Mouse (Mus musculus) heart, postnatal 0 days (tissue): ENCODE results near the gene Comt. TPM values are rescaled to one million over a fixed set of nuclear protein-coding genes. Genes with fewer than 3 reads are reported as not detected.

Source experiments
- ATAC-seq: fragments of 200-750 bp; cut with Nextera tagmentation; 2 replicates; pipeline ENCODE4 v1.8.0; 2017; ENCODE audit warnings: low read depth, moderate number of reproducible peaks, moderate library complexity; ENCODE audit not compliant: insufficient read depth
- DNase-seq: peaks from one replicate; pipeline ENCODE4 v3.0.0-alpha.2; 2016; ENCODE audit warnings: low spot score
- H3K27ac ChIP-seq: fragments of 300-500 bp; sonication (generic); 2 replicates; pipeline ENCODE4 v1.5.1; 2014; ENCODE audit warnings: low read depth, mild to moderate bottlenecking
- H3K27me3 ChIP-seq: fragments of 300-500 bp; sonication (generic); 2 replicates; pipeline ENCODE4 v1.6.1; 2014; ENCODE audit warnings: low read length, mixed read lengths; ENCODE audit not compliant: control insufficient read depth, insufficient read depth
- H3K36me3 ChIP-seq: fragments of 300-500 bp; sonication (generic); replicated peaks from 2 replicates; pipeline ENCODE4 v1.6.1; 2014; ENCODE audit warnings: low read length, mixed read lengths; ENCODE audit not compliant: control insufficient read depth, insufficient read depth
- H3K4me1 ChIP-seq: fragments of 300-500 bp; sonication (generic); 2 replicates; pipeline ENCODE4 v1.6.1; 2014; ENCODE audit warnings: antibody characterized with exemption; ENCODE audit not compliant: control insufficient read depth, insufficient read depth
- H3K4me2 ChIP-seq: fragments of 300-500 bp; sonication (generic); 2 replicates; pipeline ENCODE4 v1.6.1; 2014; ENCODE audit warnings: low read depth, mild to moderate bottlenecking, low read length, moderate library complexity
- H3K4me3 ChIP-seq: fragments of 300-500 bp; sonication (generic); 2 replicates; pipeline ENCODE4 v1.5.1; 2014; ENCODE audit warnings: low read depth, low read length
- H3K9ac ChIP-seq: fragments of 300-500 bp; sonication (generic); replicated peaks from 2 replicates; pipeline ENCODE4 v1.6.1; 2014; ENCODE audit warnings: low read depth, low read length, mixed read lengths
- H3K9me3 ChIP-seq: fragments of 300-500 bp; sonication (generic); replicated peaks from 2 replicates; pipeline ENCODE4 v1.6.1; 2016; ENCODE audit warnings: low read length; ENCODE audit not compliant: control insufficient read depth
- CTCF ChIP-seq: IDR thresholded peaks from 2 replicates; pipeline ENCODE4 v1.5.1; 2016; ENCODE audit warnings: antibody characterized with exemption, control low read depth, low read depth
- EP300 ChIP-seq: IDR thresholded peaks from 2 replicates; pipeline ENCODE4 v1.6.1; 2016; ENCODE audit warnings: antibody characterized with exemption, low read depth
- WGBS: fragments of 180-500 bp; shearing (Covaris S2); extraction: QIAGEN DNeasy Blood & Tissue Kit; methylation state at CpG from one replicate; pipeline ENCODE4 v1.1.7; 2014; 5-methylcytosine and 5-hydroxymethylcytosine counted together
- polyA plus RNA-seq: library from polyadenylated mRNA; unstranded; fragments of >200 nt; fragmentation: Nextera tagmentation; extraction: Ambion mirVana; gene quantifications from 2 replicates; pipeline ENCODE4 v1.2.1, GENCODE M21; 2015
- total RNA-seq: library from RNA; depleted of rRNA; stranded (reverse); fragments of >200 nt; gene quantifications from 2 replicates; pipeline ENCODE4 v1.2.3, GENCODE M21; 2014; ENCODE audit warnings: low replicate concordance

Gene Comt
- total and polyA plus RNA-seq, 2 experiments from 2014 or later, result 155 to 168 TPM

GRCm38 (mm10) chr16:18420571-18420970 lies 6.1 kb downstream of the Comt start:
- Histone ChIP-seq H3K4me3 (no peak overlapping the region), H3K36me3 (peaks cover 36% of the 10 kb centered on the region), H3K9me3 (no peaks in the 10 kb centered on the region), H3K4me2 (no peak overlapping the region), H3K9ac (no peak overlapping the region), H3K27me3 (no peaks in the 10 kb centered on the region), H3K27ac (no peak overlapping the region), H3K4me1 (peaks cover 28% of the 10 kb centered on the region)
- DNase-seq (no peak), ATAC-seq (no peak)
- 83% methylated on average over 3 of the region's 3 CpGs for WGBS
- no peak for TF ChIP-seq EP300
- no peak for TF ChIP-seq CTCF

DNA sequence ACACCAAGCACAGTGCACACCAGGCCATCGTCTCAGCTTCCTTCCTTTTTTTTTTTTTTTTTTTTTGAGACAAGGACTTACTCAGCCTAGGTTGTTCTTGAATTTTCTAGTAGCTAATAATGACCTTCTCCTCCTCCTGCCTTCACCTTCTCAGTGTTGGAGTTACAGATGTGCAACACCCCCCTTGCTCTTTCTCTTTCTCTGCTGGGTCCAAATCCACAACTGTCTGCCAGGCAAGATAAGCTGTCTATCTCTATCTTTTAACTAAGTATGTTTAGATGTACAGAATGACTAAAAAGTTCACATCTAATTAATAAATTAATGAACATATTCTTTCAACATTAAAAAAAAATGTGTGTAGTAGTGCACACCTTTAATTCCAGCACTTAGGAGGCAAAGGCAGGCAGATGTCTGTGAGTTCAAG lies 7.0 kb downstream of the Comt start:
- Histone ChIP-seq H3K27ac (no peak overlapping the region), H3K4me1 (0 out of 2 replicates have a peak, but pooled peaks cover 19% of the 10 kb centered on the region), H3K9ac (no peak overlapping the region), H3K36me3 (peaks cover 36% of the 10 kb centered on the region), H3K4me2 (no peak overlapping the region), H3K9me3 (no peaks in the 10 kb centered on the region), H3K27me3 (no peaks in the 10 kb centered on the region), H3K4me3 (no peak overlapping the region)
- WGBS, result 80% methylated on average over 1 of the region's 1 CpGs
- TF ChIP-seq CTCF, result no peak
- no peak for TF ChIP-seq EP300
- ATAC-seq, result no peak
- DNase-seq, result no peak

- TF ChIP-seq CTCF, result no peak
- TF ChIP-seq EP300, result no peak
- no peak overlapping the region for H3K4me2 ChIP-seq
- no peaks in the 10 kb centered on the region for H3K27me3 ChIP-seq
- DNase-seq (no peak), ATAC-seq (no peak)
- no peak overlapping the region for H3K9ac ChIP-seq
- no peaks in the 10 kb centered on the region for H3K9me3 ChIP-seq
- peaks cover 36% of the 10 kb centered on the region for H3K36me3 ChIP-seq
- no peak overlapping the region for H3K4me3 ChIP-seq
- 83% methylated on average over 4 of the region's 4 CpGs for WGBS
- 0 out of 2 replicates have a peak, but pooled peaks cover 13% of the 10 kb centered on the region for H3K4me1 ChIP-seq
- H3K27ac ChIP-seq, result no peak overlapping the region
Measured at GRCm38 (mm10) chr16:18418756-18419602, 7.7 kb downstream of the Comt start.

- Histone ChIP-seq H3K36me3 (peaks cover 30% of the 10 kb centered on the region), H3K27me3 (no peaks in the 10 kb centered on the region), H3K27ac (no peak overlapping the region), H3K9ac (no peak overlapping the region), H3K9me3 (no peaks in the 10 kb centered on the region), H3K4me3 (no peak overlapping the region), H3K4me2 (no peak overlapping the region), H3K4me1 (0 out of 2 replicates have a peak, but pooled peaks cover 9% of the 10 kb centered on the region)
- TF ChIP-seq CTCF (no peak), EP300 (no peak)
- DNase-seq (no peak), ATAC-seq (no peak)
- 92% methylated on average over 5 of the region's 5 CpGs for WGBS
Measured at GRCm38 (mm10) chr16:18417491-18417890, 9.2 kb downstream of the Comt start.

DNA sequence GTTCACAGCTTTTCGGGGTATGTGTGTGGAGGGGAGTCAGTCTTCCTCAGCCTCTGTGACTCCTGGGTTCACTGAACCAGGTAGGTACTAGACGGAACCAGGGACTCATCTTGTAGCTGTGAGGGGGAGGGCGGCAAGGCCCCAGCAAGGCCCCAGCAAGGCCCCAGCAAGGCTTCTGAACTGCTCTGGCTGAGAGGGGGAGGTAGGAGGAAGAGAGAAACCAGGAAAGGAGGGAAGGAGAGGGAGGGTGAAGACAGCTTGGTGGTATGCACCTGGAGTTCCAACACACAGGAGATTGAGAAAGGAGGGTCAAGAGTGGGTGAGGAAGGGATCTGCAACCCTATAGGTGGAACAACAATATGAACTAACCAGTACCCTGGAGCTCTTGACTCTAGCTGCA lies 9.8 kb downstream of the Comt start:
- peaks cover 23% of the 10 kb centered on the region for H3K36me3 ChIP-seq
- no peaks in the 10 kb centered on the region for H3K27me3 ChIP-seq
- no peaks in the 10 kb centered on the region for H3K9me3 ChIP-seq
- ATAC-seq (no peak; the same call in 1 of the 2 replicates), DNase-seq (no peak)
- H3K4me1 ChIP-seq, result peaks cover 16% of the 10 kb centered on the region; the same call in 1 of the 2 replicates
- WGBS, result 73% methylated on average over 3 of the region's 3 CpGs
- no peak overlapping the region for H3K9ac ChIP-seq
- TF ChIP-seq CTCF (no peak), EP300 (no peak)
- H3K4me2 ChIP-seq, result no peak overlapping the region
- peak overlapping the region; percentile 73 for H3K27ac ChIP-seq
- H3K4me3 ChIP-seq, result no peak overlapping the region
